Mouse (Mus musculus): ENCODE data around the gene Aldh1l1. TPM values are rescaled to one million over a fixed set of nuclear protein-coding genes. Genes with fewer than 3 reads are reported as not detected.
"Not testable (repeated sequence)": the region's sequence is repeated elsewhere in the genome, so short reads cannot be mapped to it uniquely, and the experiment has no call there.

Aldh1l1 gene
- polyA plus RNA-seq, 1 experiment: 17.9 TPM

DNA sequence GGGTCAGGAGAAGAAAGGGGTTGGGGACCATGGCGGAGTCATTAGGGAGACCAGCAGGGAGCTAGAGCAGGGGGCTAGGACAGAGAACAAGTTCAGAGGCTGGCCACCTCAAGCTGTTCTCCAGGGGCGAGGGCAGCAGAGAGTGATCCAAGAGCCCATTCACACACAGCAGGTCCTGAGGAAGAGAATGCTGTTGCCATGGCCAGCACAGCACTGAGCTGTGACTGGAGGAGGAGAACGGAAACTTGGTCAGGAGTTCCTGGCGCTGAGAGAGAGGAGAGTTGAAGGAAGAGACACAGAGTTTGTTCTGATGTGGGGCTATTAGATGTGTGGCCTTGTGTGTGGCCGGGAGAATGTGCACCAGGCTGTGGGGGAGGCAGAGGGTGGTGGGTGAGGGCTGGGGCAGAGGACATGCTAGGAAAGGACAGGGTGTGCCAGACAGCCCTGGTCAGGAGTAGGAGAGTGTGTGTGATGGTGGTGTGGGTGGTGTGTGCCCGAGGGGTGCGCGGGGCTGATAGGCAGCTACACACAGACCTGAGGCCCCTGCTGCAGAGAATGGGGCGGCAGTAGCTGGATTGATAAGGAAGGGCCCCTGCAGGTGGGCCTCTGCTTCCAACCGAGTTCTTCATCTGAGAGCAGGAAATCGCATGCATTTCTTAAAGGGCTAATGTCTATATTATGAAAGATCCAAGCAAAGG is 136.7 kb downstream of the Aldh1l1 start:
- 52% methylated on average over 11 of the region's 11 CpGs for WGBS
- no peak for TF ChIP-seq CTCF (IDR thresholded peaks at IDR 0.05; ENCODE audit: insufficient read depth, low read length)
- no peak for TF ChIP-seq POLR2A (IDR thresholded peaks at IDR 0.05; ENCODE audit: borderline replicate concordance, extremely low read depth, low read depth, low read length)
- H3K4me3 ChIP-seq (replicated peaks; ENCODE audit: extremely low read depth, low read depth, low read length): no peak overlapping the region
- peaks cover 14% of the 10 kb centered on the region for H3K4me1 ChIP-seq (ENCODE audit: control insufficient read depth, insufficient read depth, low read length)
- no peak for DNase-seq

DNA sequence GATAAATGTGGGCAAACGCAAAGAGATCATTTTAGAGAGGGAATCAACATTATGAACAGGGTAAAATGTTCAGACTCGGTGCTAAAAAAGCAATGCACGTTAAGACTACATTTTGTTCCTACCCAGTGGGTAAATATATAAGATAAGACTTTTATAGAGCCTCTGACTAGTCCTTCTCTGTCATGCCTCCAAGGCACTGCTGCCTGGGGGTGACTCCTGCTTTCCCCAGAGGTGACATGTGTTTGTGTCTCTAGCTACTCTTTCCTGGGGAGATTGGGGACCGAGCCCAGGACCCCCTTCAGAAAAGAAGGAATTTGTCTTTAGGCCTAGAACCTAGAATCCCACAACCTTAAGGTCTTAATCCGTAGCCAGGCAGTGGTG is 137.2 kb downstream of the Aldh1l1 start:
- TF ChIP-seq POLR2A (IDR thresholded peaks at IDR 0.05; ENCODE audit: borderline replicate concordance, extremely low read depth, low read depth, low read length) (no peak), CTCF (IDR thresholded peaks at IDR 0.05; ENCODE audit: insufficient read depth, low read length) (no peak)
- peaks cover 14% of the 10 kb centered on the region for H3K4me1 ChIP-seq (ENCODE audit: control insufficient read depth, insufficient read depth, low read length)
- WGBS: 84% methylated on average over 5 of the region's 5 CpGs
- DNase-seq: no peak
- no peak overlapping the region for H3K4me3 ChIP-seq (replicated peaks; ENCODE audit: extremely low read depth, low read depth, low read length)

DNA sequence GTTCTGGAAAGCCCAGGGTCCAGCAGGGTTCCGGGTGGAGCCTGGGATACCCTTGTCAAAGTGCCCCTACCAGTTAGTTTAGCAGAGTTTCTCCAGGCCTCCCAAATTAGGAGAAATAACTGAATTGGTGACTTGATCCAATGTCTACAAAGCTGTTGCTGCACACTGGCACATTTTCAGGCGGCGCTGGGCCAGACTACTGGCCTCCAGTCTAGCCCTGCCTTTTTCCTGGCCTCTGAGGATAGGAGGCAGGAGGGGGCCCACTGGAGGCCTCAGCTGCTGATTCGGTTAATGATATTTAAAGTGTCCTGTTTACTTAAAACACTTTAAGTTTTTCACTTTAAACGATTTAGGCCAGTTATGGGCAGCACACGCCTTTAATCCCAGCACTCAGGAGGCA is 138.0 kb downstream of the Aldh1l1 start:
- TF ChIP-seq POLR2A (IDR thresholded peaks at IDR 0.05; ENCODE audit: borderline replicate concordance, extremely low read depth, low read depth, low read length) (no peak), CTCF (IDR thresholded peaks at IDR 0.05; ENCODE audit: insufficient read depth, low read length) (no peak)
- no peak for DNase-seq
- Histone ChIP-seq H3K4me1 (ENCODE audit: control insufficient read depth, insufficient read depth, low read length) (peaks cover 11% of the 10 kb centered on the region), H3K4me3 (replicated peaks; ENCODE audit: extremely low read depth, low read depth, low read length) (no peak overlapping the region)
- 48% methylated on average over 6 of the region's 6 CpGs for WGBS

DNA sequence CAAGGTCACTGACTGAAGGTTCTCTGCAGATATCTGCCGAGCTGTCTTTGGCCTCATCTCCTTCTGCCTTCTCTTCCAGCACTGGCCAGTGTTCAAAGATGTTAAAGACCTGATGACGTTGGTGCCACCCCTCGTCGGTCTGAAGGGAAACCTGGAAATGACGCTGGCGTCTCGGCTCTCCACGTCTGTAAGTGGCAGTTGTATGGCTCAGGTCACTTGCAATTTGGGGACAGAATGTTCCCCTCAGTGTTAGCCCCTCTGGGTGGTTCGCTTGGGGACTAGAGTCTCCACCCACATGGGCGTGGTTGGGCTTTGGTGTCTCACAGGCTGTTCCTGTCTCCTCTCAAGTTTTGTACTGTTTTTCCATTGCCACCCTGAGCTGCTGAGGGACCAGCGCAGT is 138.5 kb downstream of the Aldh1l1 start:
- TF ChIP-seq POLR2A (IDR thresholded peaks at IDR 0.05; ENCODE audit: borderline replicate concordance, extremely low read depth, low read depth, low read length) (0 out of 2 replicates have a peak, but pooled peaks have one; percentile 4), CTCF (IDR thresholded peaks at IDR 0.05; ENCODE audit: insufficient read depth, low read length) (no peak)
- WGBS: 61% methylated on average over 11 of the region's 11 CpGs
- no peak for DNase-seq
- Histone ChIP-seq H3K4me3 (replicated peaks; ENCODE audit: extremely low read depth, low read depth, low read length) (no peak overlapping the region), H3K4me1 (ENCODE audit: control insufficient read depth, insufficient read depth, low read length) (peaks cover 8% of the 10 kb centered on the region)

DNA sequence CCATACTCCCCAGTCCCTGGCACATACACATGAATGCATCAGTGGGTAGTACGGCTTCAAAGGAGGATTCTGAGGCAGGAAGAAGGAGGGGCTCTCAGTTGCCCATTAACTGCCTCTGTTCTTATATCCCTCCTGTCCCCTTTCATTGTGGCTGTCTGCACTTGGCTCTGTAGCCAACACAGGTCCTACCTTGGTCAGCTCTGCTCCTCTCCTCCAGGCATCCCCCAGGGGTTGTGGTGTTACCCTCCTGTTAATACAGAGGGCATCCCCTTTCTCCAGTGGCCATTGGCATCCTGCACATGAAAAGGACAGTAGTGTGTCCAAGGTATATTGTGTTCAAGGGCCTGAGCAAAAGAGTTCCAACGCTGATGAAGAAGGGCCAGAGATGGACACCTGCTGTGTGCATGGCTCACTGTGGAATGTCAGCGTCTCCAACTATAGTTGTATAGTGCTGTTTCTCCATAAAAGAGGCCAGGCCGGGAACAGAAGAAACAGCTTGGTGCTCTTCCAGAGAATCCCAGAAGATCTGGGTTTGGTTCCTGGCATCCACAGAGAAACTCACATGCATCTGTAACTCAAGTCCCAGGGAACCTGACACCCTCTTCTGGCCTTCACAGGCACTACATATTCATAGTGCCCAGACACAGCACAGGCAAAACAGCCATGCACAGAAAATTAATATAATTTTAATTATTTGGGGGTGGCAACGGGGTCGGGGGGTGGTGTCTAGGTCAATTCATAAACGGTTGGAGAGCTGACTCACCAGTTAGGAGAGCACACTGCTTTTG is 139.2 kb downstream of the Aldh1l1 start:
- no peak for TF ChIP-seq CTCF (IDR thresholded peaks at IDR 0.05; ENCODE audit: insufficient read depth, low read length)
- TF ChIP-seq POLR2A (IDR thresholded peaks at IDR 0.05; ENCODE audit: borderline replicate concordance, extremely low read depth, low read depth, low read length): no peak
- WGBS: 75% methylated on average over 7 of the region's 7 CpGs
- no peak for DNase-seq
- Histone ChIP-seq H3K4me1 (ENCODE audit: control insufficient read depth, insufficient read depth, low read length) (peaks cover 8% of the 10 kb centered on the region), H3K4me3 (replicated peaks; ENCODE audit: extremely low read depth, low read depth, low read length) (no peak overlapping the region)

DNA sequence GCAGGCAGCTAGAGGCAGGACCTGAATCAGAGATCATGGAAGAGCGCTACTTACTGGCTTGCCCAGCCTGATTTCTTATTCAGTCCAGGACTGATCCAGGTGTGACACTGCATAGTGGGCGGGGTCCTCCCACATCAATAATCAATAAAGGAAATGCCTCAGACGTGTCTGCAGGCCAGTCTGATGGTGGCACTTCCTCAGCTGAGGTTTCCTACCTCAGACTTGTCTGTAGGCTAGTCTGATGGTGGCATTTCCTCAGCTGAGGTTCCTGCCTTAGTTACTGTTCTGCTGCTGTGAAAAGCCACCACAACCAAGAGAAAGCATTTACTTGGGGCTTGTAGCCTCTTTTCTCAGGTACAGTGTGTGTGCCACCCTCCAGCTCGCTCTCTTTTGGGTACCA is 141.3 kb downstream of the Aldh1l1 start:
- DNase-seq: no peak
- 87% methylated on average over 4 of the region's 4 CpGs for WGBS
- no peaks in the 10 kb centered on the region for H3K4me1 ChIP-seq (ENCODE audit: control insufficient read depth, insufficient read depth, low read length)

DNA sequence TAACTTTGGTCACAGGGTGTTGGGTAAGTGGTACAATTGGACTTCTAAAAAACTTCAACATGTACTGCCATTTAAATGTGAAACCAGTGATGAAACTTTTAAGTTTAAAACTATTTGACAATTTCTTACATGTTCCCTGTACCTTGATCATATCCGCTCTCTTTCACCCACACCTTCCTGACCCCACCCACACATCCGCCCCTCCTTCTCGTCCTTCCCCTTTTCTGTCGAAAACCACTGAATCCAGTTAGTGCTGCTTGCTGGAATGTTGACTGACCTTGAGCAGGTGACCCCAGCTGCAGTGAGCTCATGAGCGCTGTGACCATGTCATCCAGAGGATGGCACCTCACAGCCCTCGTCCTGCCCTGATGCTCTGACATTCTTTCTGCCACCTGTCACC is 143.3 kb downstream of the Aldh1l1 start:
- TF ChIP-seq CTCF (IDR thresholded peaks at IDR 0.05; ENCODE audit: insufficient read depth, low read length) (no peak), POLR2A (IDR thresholded peaks at IDR 0.05; ENCODE audit: borderline replicate concordance, extremely low read depth, low read depth, low read length) (no peak)

More for the DNA sequence above, 141.3 kb downstream of the Aldh1l1 start:
- no peak overlapping the region for H3K4me3 ChIP-seq (replicated peaks; ENCODE audit: extremely low read depth, low read depth, low read length)
- no peak for TF ChIP-seq CTCF (IDR thresholded peaks at IDR 0.05; ENCODE audit: insufficient read depth, low read length)
- TF ChIP-seq POLR2A (IDR thresholded peaks at IDR 0.05; ENCODE audit: borderline replicate concordance, extremely low read depth, low read depth, low read length): no peak

DNA sequence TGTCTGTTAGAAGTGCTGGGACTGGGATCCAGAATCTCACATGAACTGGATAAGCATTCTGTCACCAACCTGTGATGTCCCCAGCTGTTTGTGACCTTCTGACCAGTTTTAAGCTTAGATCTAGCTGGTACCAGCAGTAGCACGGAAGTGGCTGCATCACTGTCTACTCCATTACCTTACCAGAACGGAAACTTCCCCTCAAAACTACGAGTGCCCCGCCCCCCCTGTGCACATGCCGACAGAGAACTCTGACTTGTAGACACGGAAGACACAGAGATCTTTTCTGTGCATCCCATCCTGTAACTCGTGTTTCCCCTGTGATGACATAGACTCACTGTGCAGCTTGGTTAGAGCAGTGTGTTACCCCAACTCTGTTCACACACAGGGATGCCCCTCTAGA is 144.2 kb downstream of the Aldh1l1 start:
- Histone ChIP-seq H3K4me1 (ENCODE audit: control insufficient read depth, insufficient read depth, low read length) (no peaks in the 10 kb centered on the region), H3K4me3 (replicated peaks; ENCODE audit: extremely low read depth, low read depth, low read length) (no peak overlapping the region)
- TF ChIP-seq CTCF (IDR thresholded peaks at IDR 0.05; ENCODE audit: insufficient read depth, low read length): no peak
- no peak for TF ChIP-seq POLR2A (IDR thresholded peaks at IDR 0.05; ENCODE audit: borderline replicate concordance, extremely low read depth, low read depth, low read length)
- no peak for DNase-seq
- WGBS: 85% methylated on average over 7 of the region's 7 CpGs

More for the DNA sequence above, 143.3 kb downstream of the Aldh1l1 start:
- no peak for DNase-seq
- Histone ChIP-seq H3K4me1 (ENCODE audit: control insufficient read depth, insufficient read depth, low read length) (no peaks in the 10 kb centered on the region), H3K4me3 (replicated peaks; ENCODE audit: extremely low read depth, low read depth, low read length) (no peak overlapping the region)
- WGBS: 82% methylated on average over 6 of the region's 6 CpGs

DNA sequence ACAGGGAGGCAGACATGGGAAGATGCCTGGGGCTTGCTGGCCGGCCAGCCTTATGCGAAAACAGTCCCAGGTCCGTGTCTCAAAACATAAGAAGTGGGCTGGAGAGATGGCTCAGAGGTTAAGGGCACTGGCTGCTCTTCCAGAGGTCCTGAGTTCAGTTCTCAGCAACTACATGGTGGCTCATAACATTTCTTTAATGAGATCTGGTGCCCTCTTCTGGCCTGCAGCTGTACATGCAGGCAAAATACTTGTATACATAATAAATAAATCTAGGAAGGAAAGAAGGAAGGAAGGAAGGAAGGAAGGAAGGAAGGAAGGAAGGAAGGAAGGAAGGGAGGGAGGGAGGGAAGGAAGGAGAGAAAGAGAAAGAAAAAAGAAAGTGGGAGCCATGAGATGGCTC is 146.3 kb downstream of the Aldh1l1 start:
- DNase-seq; H3K4me3 ChIP-seq (replicated peaks; ENCODE audit: extremely low read depth, low read depth, low read length): not testable (repeated sequence)
- WGBS: 83% methylated on average over 3 of the region's 3 CpGs

DNA sequence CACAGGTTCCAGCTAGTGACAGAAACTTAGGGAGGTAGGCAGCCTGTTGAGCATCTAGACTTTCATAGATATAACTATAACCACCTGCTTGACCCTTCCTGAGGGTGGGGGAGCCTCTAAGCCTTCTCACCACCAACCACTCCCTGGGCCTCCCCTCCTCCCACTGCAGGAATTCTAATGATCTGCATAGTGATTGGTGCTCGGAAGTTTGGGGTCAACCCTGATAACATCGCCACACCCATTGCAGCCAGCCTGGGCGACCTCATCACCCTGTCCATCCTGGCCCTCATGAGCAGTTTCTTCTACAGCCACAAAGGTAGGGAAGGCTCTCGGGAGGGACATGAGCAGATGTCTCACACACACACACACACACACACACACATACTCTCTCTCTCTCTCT is 148.9 kb downstream of the Aldh1l1 start:
- no peak for DNase-seq
- 62% methylated on average over 4 of the region's 4 CpGs for WGBS
- Histone ChIP-seq H3K4me1 (ENCODE audit: control insufficient read depth, insufficient read depth, low read length) (no peaks in the 10 kb centered on the region), H3K4me3 (replicated peaks; ENCODE audit: extremely low read depth, low read depth, low read length) (no peak overlapping the region)
- no peak for TF ChIP-seq POLR2A (IDR thresholded peaks at IDR 0.05; ENCODE audit: borderline replicate concordance, extremely low read depth, low read depth, low read length)
- TF ChIP-seq CTCF (IDR thresholded peaks at IDR 0.05; ENCODE audit: insufficient read depth, low read length): no peak

More for the DNA sequence above, 146.3 kb downstream of the Aldh1l1 start:
- H3K4me1 ChIP-seq (ENCODE audit: control insufficient read depth, insufficient read depth, low read length): not testable (repeated sequence)
